Mouse (Mus musculus): ENCODE measurements at regions not wholly inside any gene's neighbourhood (a gene's known extent, or its start where the extent isn't known, plus 50 kb on each side); places are given as distances from the start of the nearest gene placed in this dataset.
"Not testable (repeated sequence)": the region's sequence is repeated elsewhere in the genome, so short reads cannot be mapped to it uniquely, and the experiment has no call there.

DNA sequence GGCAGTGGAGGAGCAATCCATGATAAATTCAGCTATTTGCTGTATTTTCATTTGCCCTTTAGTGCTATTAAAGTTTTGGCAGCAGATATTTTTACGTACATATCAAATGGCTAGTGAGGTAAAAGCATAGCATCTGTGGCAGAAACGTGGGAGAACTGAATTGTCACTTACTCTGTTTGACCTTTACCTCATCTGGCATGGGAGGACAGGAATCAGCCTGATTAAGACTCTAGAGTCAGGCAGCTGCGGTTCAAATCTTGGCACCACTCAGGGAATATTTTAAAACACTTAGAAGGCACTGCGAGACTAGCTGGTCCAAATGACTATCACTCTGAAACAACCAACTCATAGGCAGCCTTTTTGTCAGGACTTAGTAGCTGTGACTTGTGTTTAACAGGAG is 337.4 kb upstream of the Cwc22 start:
- ATAC-seq (ENCODE audit: poor library complexity, severe bottlenecking), result no peak

DNA sequence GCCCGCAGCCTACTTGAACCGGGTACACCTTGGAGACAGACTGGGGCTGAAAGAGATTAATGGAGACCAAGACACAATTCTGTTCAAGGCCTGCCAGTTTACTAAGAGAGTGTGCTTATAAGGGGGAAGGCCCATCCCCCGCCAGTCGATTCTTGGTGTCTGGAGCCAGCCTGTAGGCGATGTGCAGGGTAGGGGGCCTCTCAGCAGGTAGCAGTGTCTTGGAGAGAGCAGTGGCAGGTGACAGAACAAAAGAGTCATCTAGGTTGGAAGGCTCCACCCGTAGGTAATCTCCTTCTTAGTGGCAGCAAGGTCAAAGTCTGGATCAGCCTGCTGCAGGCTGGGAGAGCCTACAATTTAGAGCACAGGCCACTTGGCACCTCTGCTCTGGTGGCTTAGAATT is 335.7 kb upstream of the Cwc22 start:
- not testable (repeated sequence) for ATAC-seq (ENCODE audit: poor library complexity, severe bottlenecking)

DNA sequence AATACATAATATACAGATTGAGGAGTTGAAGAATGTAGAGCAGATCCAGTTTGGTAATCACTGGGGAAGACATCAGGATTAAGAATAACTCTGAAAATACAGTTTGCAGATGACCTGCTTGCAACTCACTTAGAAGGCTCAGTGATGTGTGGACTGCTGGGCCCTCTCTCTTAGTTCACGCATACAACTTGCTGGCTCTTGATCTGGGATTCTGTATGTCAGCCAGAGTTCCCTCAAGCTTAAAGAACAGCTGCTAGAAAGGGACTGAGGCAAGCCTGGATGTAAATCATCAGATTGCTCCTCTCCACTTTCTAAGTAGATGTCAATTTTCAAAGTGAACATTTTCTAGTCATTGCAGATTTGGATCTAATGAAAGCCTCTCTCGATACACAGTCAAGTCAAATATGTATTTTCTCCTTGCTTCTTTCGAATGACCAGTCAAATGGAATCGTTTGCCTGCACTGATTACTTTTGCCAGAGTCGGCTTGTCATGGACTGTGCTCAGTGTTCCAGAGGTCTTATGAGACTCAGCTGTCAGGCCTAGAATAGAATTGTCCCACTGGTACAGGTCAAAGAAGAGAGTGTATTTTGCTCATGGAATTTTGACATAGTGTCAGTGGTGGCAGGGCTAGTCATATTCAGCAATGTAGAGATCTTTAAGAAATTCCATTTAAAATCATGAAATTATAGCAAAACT is 334.2 kb upstream of the Cwc22 start:
- ATAC-seq (ENCODE audit: poor library complexity, severe bottlenecking), result no peak

DNA sequence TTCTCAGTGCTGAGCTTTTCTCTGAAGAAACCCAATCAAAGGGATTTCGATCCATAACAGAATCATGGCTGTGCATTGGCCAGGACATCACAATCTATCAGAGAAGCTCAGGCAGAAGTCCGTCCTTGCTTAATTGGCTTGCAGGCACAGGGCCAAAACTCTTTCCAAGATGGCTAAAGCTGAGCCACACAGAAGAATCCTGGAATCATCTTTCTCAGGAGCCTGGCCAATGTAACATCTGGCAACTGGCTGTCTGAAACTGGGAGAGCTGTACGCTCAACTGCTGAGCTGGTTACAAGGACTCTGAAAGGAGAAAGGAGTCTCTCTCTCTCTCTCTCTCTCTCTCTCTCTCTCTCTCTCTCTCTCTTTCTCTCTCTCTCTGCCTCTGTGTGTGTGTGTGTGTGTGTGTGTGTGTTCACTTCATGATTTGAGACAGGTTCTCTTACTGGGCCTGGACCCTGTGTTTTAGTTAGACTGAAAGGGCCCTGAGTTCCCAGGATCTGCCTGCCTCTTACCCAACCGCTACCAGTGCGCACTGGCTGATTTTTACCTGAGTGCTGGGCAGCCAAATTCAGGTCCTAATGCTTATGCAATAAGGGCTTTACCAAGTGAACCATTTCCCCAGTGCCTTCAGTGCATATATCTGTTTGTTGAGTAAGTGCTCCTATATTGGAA is 333.3 kb upstream of the Cwc22 start:
- ATAC-seq (ENCODE audit: poor library complexity, severe bottlenecking), result no peak

DNA sequence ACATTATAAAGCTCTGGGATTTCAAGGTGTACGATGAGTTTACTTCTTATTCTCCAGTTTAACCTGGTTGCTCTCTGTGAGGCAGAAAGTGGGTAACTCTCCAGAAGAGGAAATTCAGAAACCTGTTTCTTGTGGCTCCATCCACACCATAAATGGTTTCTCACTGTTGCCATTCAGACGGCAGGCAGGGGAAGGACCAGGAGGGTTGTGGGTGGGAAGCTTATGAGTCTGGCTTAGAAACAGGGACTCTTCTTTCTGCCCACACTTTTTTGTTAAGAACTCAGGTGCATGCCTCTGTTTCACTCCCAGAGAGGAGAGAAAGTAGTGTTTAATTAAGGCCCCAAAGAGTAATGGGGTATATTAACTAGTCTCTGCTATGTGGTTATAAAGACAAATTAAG is 332.5 kb upstream of the Cwc22 start:
- ATAC-seq (ENCODE audit: poor library complexity, severe bottlenecking), result no peak

DNA sequence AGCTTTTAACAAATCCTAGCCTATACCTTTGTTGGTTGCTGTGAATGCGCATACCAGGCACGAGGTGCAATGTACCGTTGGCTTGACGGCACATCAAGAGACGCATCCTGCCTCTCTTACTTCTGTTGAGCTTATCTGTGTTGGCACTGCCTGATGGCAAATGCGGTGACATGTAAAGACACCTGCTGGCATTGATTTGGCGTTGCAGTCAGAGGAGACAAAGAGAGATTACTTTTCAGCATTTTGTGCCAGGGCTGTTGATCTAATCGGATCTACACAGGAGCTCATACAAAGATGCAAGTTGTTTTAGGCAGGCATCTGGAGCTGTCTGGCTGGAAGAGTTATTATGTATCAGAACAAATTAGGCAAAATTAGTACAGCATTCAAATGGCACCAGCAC is 331.5 kb upstream of the Cwc22 start:
- no peak for ATAC-seq (ENCODE audit: poor library complexity, severe bottlenecking)

DNA sequence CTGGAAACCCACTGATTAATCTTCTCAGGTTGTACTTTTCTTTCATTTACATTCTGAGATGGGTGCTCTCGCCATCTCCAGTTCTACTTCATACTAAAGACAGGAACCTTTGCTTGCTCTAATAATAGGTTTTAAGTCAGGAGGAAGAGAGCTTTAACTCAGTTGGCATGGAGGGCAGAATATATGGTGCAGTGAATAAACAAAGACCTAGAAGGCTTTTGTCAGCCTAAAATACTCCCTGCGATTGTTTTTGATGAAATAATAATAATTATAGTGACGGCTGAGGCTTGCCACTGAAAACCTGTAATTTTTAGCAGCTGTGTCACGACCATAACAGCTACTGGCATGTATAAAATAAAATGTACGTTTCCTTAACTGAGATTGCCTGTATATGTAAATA is 327.9 kb upstream of the Cwc22 start:
- no peak for ATAC-seq (ENCODE audit: poor library complexity, severe bottlenecking)

DNA sequence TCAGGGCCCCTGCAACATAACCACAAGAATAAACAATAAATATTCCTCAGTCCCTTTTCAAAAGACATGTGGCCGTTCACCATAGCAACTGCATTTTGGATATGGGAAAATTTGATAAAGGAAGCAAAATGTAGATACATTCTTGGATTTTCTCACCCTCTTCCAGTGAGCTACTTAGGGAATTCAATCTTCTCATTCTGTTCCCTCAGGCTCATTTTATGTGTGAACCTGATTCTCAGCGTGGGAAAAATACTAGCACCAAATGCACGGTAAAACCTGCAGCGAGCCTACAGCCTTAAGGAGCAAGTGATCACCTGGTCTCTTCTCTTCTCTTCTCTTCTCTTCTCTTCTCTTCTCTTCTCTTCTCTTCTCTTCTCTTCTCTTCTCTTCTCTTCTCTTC is 322.5 kb upstream of the Cwc22 start:
- ATAC-seq (ENCODE audit: poor library complexity, severe bottlenecking), result no peak

DNA sequence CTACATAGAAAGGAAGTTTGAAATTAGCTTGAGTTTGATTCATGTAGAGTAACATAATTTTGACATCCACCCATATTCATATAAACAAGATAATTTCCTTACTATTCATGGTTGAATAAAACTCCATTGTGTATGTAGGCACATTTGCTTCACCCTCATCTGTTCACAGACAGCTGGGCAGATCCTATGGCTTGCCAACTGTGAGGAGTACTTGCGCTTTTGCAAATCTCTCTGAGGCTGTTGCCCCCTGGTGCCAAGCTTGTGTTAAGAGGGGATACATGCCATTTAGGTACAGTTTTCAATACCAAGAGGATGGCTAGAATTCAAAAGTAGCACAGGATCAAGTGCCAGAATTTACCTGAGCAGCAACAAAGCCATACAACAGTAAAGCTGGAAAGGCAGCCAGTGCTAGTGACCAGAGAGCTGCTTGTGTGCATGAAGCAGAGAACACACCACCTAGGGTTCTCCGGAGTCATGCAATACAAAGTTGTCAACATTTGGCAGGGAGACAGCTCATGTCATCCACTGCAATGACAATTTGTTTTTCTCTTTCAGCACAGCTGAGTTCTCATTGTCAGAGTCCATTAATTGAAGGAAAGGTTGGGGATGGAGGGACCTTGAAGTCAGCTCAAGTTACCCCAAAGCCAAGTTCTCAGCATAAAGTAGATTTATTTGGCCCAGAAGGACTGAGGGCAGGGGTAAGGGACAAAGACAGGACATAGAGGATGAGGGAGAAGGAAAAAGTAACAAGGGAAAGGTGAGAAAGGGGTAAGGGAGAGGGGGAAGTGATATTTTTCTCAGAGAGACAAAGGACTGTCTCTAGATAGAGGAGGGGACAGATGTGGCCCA is 321.6 kb upstream of the Cwc22 start:
- ATAC-seq (ENCODE audit: poor library complexity, severe bottlenecking), result no peak

DNA sequence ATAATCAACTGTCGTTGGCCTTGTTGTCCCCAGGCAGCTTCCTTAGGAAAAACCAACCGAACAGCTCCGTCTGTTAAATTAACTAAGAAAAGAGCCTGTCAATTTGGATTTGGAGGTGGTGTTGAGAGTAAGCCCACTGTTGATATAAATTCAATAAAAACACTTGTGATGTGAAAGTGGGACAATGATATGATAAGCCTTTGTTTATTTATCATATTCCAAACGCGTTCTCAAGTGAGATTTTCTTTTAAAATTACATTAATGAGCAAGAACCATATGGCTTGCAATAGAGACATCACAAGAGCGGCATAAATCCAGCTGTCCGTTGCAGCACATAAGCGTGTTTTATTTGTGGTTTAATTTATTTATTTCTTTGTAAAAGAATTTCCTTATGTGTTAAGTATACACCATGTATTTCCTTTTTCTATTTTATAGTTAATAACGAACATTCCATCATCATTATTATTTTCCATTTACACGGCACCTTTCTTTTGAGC is 307.5 kb upstream of the Cwc22 start:
- ATAC-seq (ENCODE audit: poor library complexity, severe bottlenecking), result no peak

DNA sequence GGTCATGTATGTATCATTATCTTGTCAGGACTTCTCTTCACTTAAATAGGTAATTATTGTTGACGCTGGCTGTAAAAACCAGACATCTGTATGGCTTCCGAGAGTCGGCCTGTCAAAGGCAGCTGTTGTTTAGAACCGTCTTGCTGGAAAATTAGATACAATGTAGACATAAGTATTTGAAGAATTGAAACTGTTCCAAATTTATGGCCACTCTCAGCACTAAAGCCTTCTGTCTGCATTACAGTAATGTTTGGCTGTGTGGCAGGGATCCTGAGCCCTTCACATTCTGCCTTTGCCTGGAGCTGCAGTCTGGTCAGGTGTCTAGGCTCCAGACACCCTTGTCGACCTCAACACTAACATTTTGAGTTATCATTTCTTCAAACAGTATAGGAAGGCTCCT is 300.2 kb upstream of the Cwc22 start:
- no peak for ATAC-seq (ENCODE audit: poor library complexity, severe bottlenecking)

DNA sequence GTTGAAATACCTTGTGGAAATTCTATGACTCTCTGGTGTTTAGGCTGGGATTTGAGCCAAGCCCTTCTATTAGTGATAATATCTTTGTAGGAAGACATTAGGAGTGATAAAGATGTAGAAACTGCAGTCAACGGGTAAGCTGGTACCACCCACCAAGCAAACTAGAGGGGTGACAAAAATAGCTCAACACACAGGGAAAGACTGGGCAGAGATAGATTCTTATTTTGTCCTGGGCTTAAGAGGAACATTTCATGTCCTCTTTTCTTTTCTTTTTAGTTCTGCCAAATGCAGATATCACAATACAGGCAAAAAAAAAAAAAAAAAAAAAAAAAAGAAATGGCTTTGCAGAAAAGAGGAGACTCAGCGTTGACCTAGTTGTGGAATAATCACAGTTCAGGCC is 294.1 kb upstream of the Cwc22 start:
- ATAC-seq (ENCODE audit: poor library complexity, severe bottlenecking), result no peak

DNA sequence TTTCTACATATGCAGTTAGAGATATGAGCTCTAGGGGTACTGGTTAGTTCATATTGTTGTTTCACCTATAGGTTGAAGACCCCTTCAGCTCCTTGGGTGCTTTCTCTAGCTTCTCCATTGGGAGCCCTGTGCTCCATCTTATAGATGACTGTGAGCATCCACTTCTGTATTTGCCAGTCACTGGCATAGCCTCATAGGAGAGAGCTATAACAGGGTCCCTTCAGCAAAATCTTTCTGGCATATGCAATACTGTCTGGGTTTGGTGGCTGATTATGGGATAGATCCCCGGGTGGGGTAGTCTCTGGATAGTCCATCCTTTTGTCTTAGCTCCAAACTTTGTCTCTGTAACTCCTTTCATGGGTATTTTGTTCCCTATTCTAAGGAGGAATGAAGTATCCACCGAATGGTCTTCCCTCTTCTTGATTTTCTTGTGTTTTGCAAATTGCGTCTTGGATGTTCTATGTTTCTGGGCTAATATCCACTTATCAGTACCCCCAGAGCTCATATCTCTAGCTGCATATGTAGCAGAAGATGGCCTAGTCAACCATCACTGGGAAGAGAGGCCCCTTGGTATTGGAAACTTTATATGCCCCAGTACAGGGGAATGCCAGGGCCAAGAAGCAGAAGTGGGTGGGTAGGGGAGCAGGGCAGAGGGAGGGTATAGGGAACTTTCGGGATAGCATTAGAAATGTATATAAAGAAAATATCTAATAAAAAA is 279.4 kb upstream of the Cwc22 start:
- ATAC-seq (ENCODE audit: poor library complexity, severe bottlenecking), result not testable (repeated sequence)

DNA sequence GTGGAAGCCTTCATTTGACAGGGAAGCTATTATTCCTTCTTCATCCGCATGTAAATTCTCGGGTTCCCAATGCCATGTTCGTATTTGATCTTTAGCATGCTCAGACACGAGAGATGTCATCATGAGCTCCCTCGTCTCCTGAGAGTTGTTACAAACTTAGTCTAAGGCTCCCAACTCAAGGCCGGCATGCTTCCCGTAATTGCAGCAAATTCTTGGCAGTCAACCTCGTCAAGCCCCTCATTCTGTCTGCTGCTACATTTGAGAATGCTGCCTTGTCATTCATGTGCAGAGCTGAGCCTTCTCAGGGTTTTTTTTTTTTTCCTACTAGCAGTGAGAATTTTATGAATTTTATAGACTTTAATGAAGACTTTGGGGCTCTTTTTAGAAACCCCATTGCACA is 268.3 kb upstream of the Cwc22 start:
- no peak for ATAC-seq (ENCODE audit: poor library complexity, severe bottlenecking)

DNA sequence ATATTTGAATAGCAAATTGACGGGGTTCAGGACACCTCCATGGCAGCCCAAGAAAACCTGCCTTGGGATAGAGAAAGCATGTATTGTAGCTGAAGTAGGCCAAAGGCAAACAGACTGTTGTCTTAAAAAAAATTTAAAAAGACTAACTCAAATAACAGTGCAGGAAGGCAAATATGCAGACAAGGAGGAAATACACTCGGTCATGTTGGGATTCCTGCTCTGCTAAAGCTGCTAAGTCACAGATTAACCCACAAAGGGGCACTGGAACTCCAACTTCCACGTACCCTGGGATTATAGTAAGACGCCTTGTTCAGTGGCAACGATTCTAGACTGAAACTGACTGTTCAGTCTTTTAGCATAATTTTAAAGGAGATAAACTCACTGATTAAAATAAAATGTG is 258.9 kb upstream of the Cwc22 start:
- ATAC-seq (ENCODE audit: poor library complexity, severe bottlenecking), result no peak

DNA sequence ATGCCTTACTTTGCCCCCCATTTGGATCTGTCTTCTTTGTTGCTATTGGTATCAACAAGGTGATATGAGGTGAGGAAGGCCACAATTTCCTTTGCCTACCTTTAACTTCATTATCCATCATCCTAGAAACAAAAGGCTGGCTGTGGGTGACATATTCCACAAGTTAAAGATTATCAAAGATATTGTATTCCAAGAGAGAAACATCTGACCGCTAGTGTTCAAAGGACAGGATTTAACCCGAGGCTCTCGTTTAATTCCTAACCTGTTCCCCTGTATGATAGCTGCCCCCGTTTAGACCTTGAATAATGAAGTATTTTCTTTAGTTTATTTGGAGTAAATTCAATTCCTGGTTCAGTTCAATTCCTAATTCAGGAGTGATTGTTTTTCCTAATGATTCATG is 249.8 kb upstream of the Cwc22 start:
- ATAC-seq (ENCODE audit: poor library complexity, severe bottlenecking), result no peak

DNA sequence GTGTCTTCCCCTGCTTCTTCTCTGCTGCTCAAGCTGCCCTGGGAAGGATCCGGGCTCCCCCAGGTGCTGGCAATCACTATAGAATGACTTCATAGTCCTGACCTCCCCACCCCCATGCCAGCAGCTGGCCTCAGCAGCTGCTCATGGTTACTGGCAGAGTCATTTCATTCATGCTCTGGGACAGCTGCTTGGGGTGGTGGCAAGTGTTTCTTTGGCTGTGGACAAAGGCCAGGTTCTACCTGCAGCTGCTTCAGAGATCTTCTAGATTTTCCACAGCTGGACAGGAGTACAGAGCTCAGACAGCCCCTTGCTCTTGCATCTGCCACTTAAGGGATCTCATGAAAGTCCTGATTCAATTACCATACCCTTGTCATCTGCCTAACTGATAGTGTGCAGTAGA is 243.4 kb upstream of the Cwc22 start:
- ATAC-seq (ENCODE audit: poor library complexity, severe bottlenecking), result no peak

DNA sequence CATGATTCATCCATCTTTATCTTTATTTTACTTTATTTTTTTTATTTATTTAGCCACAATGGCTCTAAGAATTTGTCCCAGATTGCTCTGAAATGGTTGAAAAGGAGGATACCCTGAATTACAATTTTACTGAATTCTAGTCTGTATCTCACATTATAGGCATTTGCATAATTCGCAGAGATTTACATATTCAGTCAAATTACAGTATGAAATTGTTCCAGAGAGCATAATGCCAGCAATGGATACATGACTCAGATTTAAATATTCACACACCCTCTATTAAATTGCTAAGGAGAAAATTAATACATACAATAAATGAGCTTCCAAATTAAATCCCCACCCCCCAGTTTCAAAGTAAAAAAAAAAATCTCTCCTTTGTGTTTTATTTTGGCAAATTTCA is 238.8 kb upstream of the Cwc22 start:
- no peak for ATAC-seq (ENCODE audit: poor library complexity, severe bottlenecking)

DNA sequence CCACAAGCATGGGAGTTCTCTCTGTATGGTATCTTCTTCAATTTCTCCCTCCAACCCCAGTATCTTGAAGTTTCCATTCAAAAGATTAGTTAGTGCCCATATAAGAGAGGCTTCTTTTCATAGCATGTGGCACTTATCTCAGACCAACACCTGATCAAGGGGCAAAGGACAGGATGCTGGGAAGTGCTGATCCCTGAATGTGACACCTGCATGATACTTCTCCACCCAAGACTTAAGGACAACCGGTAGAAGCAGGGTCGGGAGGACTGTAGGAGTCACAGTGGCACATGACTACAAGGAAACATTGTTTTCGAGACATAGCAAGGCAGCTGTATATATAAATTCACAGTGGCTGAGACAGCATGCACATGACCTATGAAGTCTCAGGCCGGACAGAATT is 227.6 kb upstream of the Cwc22 start:
- no peak for ATAC-seq (ENCODE audit: poor library complexity, severe bottlenecking)

DNA sequence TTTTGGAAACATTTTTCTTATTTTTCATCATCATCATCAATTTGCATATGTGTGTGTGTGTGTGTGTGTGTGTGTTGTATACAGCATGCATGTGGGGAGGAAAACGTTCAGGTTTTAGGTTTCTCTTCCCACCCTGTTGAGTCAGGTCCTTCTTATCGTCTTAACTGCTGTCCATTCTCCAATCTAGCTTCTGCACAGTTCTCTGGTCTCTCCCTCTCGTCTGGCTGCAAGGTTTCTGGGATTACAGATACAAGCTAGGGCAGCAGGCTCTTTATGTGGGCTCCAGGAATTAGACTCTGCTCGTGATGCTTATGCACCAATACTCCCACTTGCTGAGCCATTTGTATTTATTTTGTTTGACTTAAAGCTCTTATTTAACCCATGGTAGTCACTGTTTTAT is 226.6 kb upstream of the Cwc22 start:
- no peak for ATAC-seq (ENCODE audit: poor library complexity, severe bottlenecking)

DNA sequence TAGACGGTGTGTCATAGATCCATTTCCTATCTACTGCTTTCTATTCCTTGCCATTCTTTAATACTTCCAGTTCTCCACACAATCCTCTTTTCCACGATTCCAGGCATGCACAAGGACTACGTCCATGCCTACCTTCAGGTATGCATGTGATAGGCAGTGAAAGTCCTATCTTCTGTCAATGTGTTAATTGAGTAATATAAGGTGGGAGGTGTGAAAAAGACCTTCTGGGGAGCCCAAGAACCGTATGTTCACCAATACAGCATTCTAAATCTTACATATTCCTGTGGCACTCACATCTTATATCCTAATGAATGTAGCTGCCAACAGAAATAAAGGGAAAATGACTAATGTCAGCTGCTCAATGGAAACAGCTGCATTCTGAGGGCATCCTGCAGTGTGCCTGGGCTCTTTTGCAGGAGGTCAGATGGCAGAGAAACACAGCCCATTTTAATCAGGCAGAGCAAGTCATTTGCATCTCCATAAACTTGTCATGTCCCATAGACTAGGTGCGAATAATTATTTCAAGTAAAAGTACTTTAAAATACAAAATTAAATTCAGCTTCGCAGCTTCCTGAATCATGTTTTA is 224.1 kb upstream of the Cwc22 start:
- ATAC-seq (ENCODE audit: poor library complexity, severe bottlenecking), result no peak

All from megakaryocyte, adult 5-6 weeks (primary cell).